In genomic region chr8:89045726-89046125, GRCm38 (mm10) we compare ENCODE assay signal across 11 mouse cellular contexts. TPM values are rescaled to one million over a fixed set of nuclear protein-coding genes. Genes with fewer than 3 reads are reported as not detected.
A peak's percentile ranks its signal among the peaks of the same experiment; 100 is the strongest.
DNase-seq lines count a peak whose midpoint lies in the region; ATAC-seq and TF ChIP-seq lines count a peak whose summit lies in the region.
"Had no signal": no experiment of that assay in that cellular context is flagged by ENCODE, and none has a peak within 500 bp of the region (broad histone marks: within the 10 kb centered on the region; RNA-seq: fewer than 3 reads in every experiment).

No protein-coding gene starts in this region.

- ATAC-seq in limb, embryonic 15.5 days (ENCODE audit: insufficient number of reproducible peaks, low FRiP score, low TSS enrichment, low read depth), result no peak
- no peak for ATAC-seq in neural tube, embryonic 13.5 days (ENCODE audit: low read depth)
- ATAC-seq in erythroblast, adult 5-6 weeks (replicated peaks; ENCODE audit: low FRiP score, poor library complexity, severe bottlenecking), result no peak

- no peak overlapping the region for H3K9ac ChIP-seq in limb, embryonic 15.5 days
- H3K9ac ChIP-seq in neural tube, embryonic 13.5 days, result peak overlapping the region; percentile 89

- H3K4me1 ChIP-seq in hindbrain, embryonic 10.5 days (replicated peaks), result peaks cover 63% of the 10 kb centered on the region
- peaks cover 57% of the 10 kb centered on the region for H3K4me1 ChIP-seq in limb, embryonic 15.5 days
- H3K4me1 ChIP-seq in neural tube, embryonic 13.5 days (replicated peaks), result peaks cover 76% of the 10 kb centered on the region

- peak overlapping the region; percentile 93 for H3K27ac ChIP-seq in layer of hippocampus, adult 2 months
- peak overlapping the region; percentile 98 for H3K27ac ChIP-seq in hindbrain, embryonic 10.5 days
- peak overlapping the region; percentile 90; the same call in 1 of the 2 replicates for H3K27ac ChIP-seq in limb, embryonic 15.5 days
- peak overlapping the region; percentile 98 for H3K27ac ChIP-seq in neural tube, embryonic 13.5 days (replicated peaks)
- H3K27ac ChIP-seq: macrophage had no signal

- H3K4me2 ChIP-seq in limb, embryonic 15.5 days, result peak overlapping the region; percentile 78
- H3K4me2 ChIP-seq in neural tube, embryonic 13.5 days, result peak overlapping the region; percentile 85

- no peak for DNase-seq in layer of hippocampus, adult 2 months (ENCODE audit: low spot score in 2 of 2)
- no peak for DNase-seq in layer of hippocampus, postnatal 14 days (ENCODE audit: low spot score in 2 of 2)
- peak; percentile 58 for DNase-seq in hindbrain, embryonic 10.5 days (ENCODE audit: low spot score)
- DNase-seq in retina, embryonic 14.5 days (ENCODE audit: low spot score), result no peak
- no peak for DNase-seq in thymus, postnatal 0 days (ENCODE audit: low spot score)
- DNase-seq: gastrocnemius, postnatal 36 days; spleen, adult 18-20 months had no signal

- no peaks in the 10 kb centered on the region for H3K36me3 ChIP-seq in hindbrain, embryonic 10.5 days
- no peaks in the 10 kb centered on the region for H3K36me3 ChIP-seq in limb, embryonic 15.5 days
- no peaks in the 10 kb centered on the region for H3K36me3 ChIP-seq in neural tube, embryonic 13.5 days

- WGBS in hindbrain, embryonic 10.5 days, result under 1% methylated on average over 17 of the region's 17 CpGs
- WGBS in limb, embryonic 15.5 days, result 9% methylated on average over 17 of the region's 17 CpGs
- 1% methylated on average over 17 of the region's 17 CpGs for WGBS in neural tube, embryonic 13.5 days

- no peak for TF ChIP-seq CTCF in layer of hippocampus, adult 2 months (conservative IDR thresholded peaks at IDR 0.05)

- no peak overlapping the region for H3K4me3 ChIP-seq in layer of hippocampus, adult 2 months
- H3K4me3 ChIP-seq in hindbrain, embryonic 10.5 days, result peak overlapping the region; percentile 84
- peak overlapping the region; percentile 57 for H3K4me3 ChIP-seq in limb, embryonic 15.5 days
- H3K4me3 ChIP-seq in neural tube, embryonic 13.5 days, result peak overlapping the region; percentile 69

- H3K27me3 ChIP-seq in hindbrain, embryonic 10.5 days (ENCODE audit: insufficient read depth, poor library complexity, severe bottlenecking), result peaks cover 83% of the 10 kb centered on the region
- peaks cover 85% of the 10 kb centered on the region for H3K27me3 ChIP-seq in limb, embryonic 15.5 days
- peaks cover 28% of the 10 kb centered on the region for H3K27me3 ChIP-seq in neural tube, embryonic 13.5 days

- no peaks in the 10 kb centered on the region for H3K9me3 ChIP-seq in hindbrain, embryonic 10.5 days
- H3K9me3 ChIP-seq in limb, embryonic 15.5 days, result no peaks in the 10 kb centered on the region
- no peaks in the 10 kb centered on the region for H3K9me3 ChIP-seq in neural tube, embryonic 13.5 days

RNA-seq across cellular contexts. Expression of gene Sall1, which starts 1.8 kb away (rescaled TPM):
- total RNA-seq in layer of hippocampus, adult 2 months (2021), result 10 to 100 TPM; 12.9 to 13.7 TPM
- 10 to 100 TPM; 15.8 to 15.9 TPM for total RNA-seq in layer of hippocampus, postnatal 14 days (2021)
- 11.1 and 17.8 TPM in 2 replicates for polyA plus RNA-seq in hindbrain, embryonic 10.5 days (2016; fragmentation: Nextera tagmentation; extraction: Ambion mirVana)
- 4.5 and 6.0 TPM in 2 replicates for polyA plus RNA-seq in limb, embryonic 15.5 days (2015; fragmentation: Nextera tagmentation; extraction: Ambion mirVana)
- 17.1 and 17.2 TPM in 2 replicates for polyA plus RNA-seq in neural tube, embryonic 13.5 days (2015; fragmentation: Nextera tagmentation; extraction: Ambion mirVana)
- 0.03 TPM in 1 of 2 replicates, not detected in the other for polyA plus RNA-seq in thymus, postnatal 0 days (2015; fragmentation: Nextera tagmentation; extraction: Ambion mirVana)
- 0.21 TPM in 1 of 2 replicates, not detected in the other for total RNA-seq in erythroblast, adult 5-6 weeks (2015; ENCODE audit: low replicate concordance)
- not detected in 2 replicates for total RNA-seq in erythroblast, adult 5-6 weeks (2017; ENCODE audit: low replicate concordance)
- total RNA-seq: gastrocnemius, postnatal 36 days had no signal
- polyA plus RNA-seq: macrophage had no signal
